In the genomic region with DNA sequence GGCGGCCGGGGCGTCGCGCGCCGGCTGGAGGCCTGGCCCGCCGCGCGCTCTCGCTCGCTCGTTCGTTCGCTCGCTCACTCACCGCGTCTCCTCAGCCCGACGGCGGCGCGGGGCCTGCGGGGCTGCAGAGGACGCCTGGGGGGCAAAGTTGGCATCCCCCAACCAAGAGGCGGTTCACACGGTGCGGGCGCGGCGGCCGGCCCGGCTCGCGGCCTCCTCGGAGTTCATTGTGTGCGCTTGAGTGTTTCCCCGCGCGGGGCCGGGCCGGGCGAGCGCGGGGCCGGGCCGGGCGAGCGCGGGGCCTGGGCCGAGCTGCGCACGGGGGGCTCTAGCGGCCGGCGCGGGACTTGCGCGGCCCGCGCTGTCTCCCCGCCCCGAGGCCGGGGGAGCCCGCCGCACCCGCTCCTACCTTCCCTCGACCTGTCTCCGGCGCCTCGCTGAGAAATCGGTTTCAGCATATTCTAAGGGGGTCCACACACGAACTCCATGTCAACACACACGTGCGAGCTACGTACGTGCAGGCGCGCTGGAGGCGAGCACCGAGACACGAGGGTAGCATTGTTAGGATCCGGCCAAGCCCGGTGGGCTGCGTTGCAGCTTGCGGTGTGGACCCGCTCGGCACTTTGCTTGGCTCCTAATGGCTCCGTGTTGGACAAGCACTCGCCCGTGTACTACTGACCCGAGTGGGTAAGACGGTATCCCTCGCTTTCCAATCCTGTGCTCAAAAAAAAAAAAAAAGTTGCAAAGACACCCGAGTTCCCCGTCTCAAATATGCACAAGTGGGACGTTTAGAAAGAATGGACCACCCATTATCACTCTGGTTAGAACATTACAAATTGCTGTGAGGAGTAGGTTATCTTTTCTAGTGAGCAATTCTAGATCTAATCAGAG, we compare ENCODE assay signal across 8 mouse cellular contexts. TPM values are rescaled to one million over a fixed set of nuclear protein-coding genes. Genes with fewer than 3 reads are reported as not detected.
DNase-seq lines count a peak whose midpoint lies in the region; ATAC-seq lines count a peak whose summit lies in the region.

TSS of gene Zmynd11 (minus strand) at position 685 of the 891 bp plus-strand sequence.

- intact Hi-C loops in gastrocnemius, postnatal 14 days (cut with DNase I; ENCODE audit: low total_unique reads) = no loop called here
- intact Hi-C loops in left cerebral cortex, postnatal 25 days (cut with DNase I) = loop anchor here (10.0 kb wide), 1 partner anchor 670 kb away; the partner anchor contains the start of gene Larp4b

- DNase-seq in adipocyte (ENCODE audit: low spot score) = peak; percentile 34
- no peak for DNase-seq in gastrocnemius, postnatal 14 days
- DNase-seq in induced T-regulatory cell, adult 2 months (ENCODE audit: low read depth) = peak; percentile 69
- peak; percentile 49 to 53 for DNase-seq in left cerebral cortex, postnatal 25 days (ENCODE audit: low spot score in 2 of 2)
- DNase-seq in right cerebral cortex, postnatal 14 days = peak; percentile 48
- peak; percentile 69 for DNase-seq in yolk sac, embryonic 10.5 days (ENCODE audit: low spot score)

- peak; percentile 12 for ATAC-seq in common myeloid progenitor, adult 5-6 weeks (replicated peaks; ENCODE audit: low read depth, poor library complexity, severe bottlenecking)
- ATAC-seq in megakaryocyte-erythroid progenitor cell, adult 5-6 weeks (replicated peaks; ENCODE audit: low FRiP score, low TSS enrichment, poor library complexity, severe bottlenecking) = peak; percentile 17

RNA-seq across cellular contexts. Expression of gene Zmynd11, which starts in this region (rescaled TPM):
- total RNA-seq in common myeloid progenitor, adult 5-6 weeks (2017) = 70.0 and 78.6 TPM in 2 replicates
- total RNA-seq in gastrocnemius, postnatal 14 days (2021) = 10 to 100 TPM; 61.3 to 67.9 TPM
- total RNA-seq in left cerebral cortex, postnatal 25 days (2021) = 100 to 1,000 TPM; 224 to 246 TPM
- total RNA-seq in megakaryocyte-erythroid progenitor cell, adult 5-6 weeks (2014; fragmentation: Nextera tagmentation) = 49.2 and 51.5 TPM in 2 replicates
- total RNA-seq in megakaryocyte-erythroid progenitor cell, adult 5-6 weeks (2017) = 51.1 and 84.8 TPM in 2 replicates
